Mouse (Mus musculus): ENCODE results near the gene Rrnad1. TPM values are rescaled to one million over a fixed set of nuclear protein-coding genes. Genes with fewer than 3 reads are reported as not detected.
"Not testable (repeated sequence)": the region's sequence is repeated elsewhere in the genome, so short reads cannot be mapped to it uniquely, and the experiment has no call there.

Rrnad1 gene
- total RNA-seq, 2 experiments from 2014 or later, result 4.8 to 5.2 TPM

DNA sequence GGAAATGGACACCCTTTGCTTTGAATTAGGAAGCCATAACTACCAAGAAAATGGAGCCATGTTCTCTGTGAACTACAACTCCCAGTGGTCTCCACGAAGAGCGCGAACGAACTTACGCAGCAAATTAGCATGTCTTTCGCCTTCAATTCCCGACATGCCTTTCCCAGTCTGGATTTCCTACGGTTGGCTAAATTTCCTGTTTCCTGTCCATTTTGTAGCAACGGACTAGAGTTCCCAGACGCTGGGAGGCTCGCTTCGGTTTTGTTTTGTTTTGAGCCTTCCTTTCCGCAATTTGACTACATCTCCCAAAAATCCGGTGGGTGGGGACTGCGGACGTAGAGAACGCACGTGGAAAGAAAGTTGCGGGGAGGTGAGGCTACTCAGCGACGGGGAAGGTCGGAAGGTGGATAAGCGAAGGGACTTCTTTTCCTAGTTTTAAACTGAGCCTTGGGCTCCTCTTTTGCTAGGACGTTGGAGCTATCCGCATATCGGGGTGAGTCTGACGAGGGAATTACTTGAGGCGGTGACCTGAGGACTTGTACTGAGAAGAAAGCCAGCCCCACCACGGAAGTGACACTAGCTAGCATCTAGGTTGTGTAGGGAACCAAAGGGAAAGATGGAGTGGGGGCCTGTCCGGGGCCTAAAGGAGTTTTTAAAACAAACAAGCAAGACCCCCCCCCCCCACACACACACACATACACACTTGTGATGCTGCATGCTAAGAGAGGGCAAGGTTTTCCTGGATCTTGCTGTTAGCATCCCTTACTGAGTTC lies 11.0 kb downstream of the Rrnad1 start, which contains the start of gene Mrpl24:
Gene Mrpl24 (plus strand): TSS at position 171 of the 773 bp plus-strand sequence.
- intact Hi-C loops (cut with DNase I), result loop anchor here (1.0 kb wide), 1 partner anchor 34 kb away; the partner anchor contains the start of gene Prcc
- peak; percentile 70 to 74 for DNase-seq

DNA sequence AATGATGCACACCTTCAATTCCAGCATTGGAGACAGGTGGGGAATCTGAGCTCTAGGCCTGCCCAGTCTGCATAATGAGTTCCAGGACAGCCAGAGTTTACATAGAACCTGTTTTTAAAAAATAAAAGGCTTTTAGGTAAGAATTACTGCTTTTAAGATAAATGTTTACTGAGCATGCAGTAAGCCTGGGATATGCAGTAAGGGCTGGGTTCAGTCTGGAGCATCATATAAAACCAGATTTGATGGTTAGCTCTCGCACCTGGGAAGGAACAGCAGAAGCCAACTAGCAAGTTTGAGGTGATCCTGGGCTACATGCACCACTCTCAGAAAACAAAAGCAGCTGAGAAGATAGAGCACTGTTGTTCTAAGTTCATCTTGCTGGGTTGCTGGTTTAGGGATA lies 12.0 kb downstream of the Rrnad1 start:
- intact Hi-C loops (cut with DNase I), result no loop called here
- DNase-seq, result no peak

- no peak for DNase-seq
- intact Hi-C loops (cut with DNase I), result no loop called here
Measured at GRCm38 (mm10) chr3:87916990-87917389, 13.5 kb downstream of the Rrnad1 start.

- intact Hi-C loops (cut with DNase I), result no loop called here
- no peak for DNase-seq
Measured at GRCm38 (mm10) chr3:87913891-87914290, 16.6 kb downstream of the Rrnad1 start.

- DNase-seq, result no peak
- intact Hi-C loops (cut with DNase I), result no loop called here
Measured at GRCm38 (mm10) chr3:87913491-87913890, 17.0 kb downstream of the Rrnad1 start.

- intact Hi-C loops (cut with DNase I), result no loop called here
- DNase-seq, result peak; percentile 76 to 83
Measured at GRCm38 (mm10) chr3:87910573-87911141, 19.9 kb downstream of the Rrnad1 start.

- intact Hi-C loops (cut with DNase I), result no loop called here
- no peak for DNase-seq
Measured at GRCm38 (mm10) chr3:87909874-87910273, 20.6 kb downstream of the Rrnad1 start.

- intact Hi-C loops (cut with DNase I), result no loop called here
- DNase-seq, result no peak
Measured at GRCm38 (mm10) chr3:87909381-87909780, 21.1 kb downstream of the Rrnad1 start.

DNA sequence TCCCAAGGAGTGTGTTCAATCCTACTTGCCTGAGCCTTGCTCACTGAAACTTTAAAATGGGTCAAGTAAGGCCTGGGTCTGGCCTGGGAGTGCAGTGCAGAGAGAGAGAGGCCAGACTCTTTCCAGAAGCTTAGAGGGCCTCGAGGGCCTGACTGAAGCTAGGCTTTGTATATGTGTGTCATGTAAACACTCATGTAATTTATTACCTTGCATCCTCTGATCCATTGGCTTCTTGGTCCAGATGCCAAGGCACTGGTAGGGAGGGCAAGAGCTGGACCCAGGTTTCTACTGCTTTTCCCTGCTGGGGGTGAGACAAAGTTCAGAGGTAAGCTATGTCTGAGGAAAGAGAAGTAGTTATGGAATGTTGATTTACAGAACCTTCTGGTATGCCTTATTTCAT lies 22.6 kb downstream of the Rrnad1 start:
- intact Hi-C loops (cut with DNase I), result no loop called here
- no peak for DNase-seq

DNA sequence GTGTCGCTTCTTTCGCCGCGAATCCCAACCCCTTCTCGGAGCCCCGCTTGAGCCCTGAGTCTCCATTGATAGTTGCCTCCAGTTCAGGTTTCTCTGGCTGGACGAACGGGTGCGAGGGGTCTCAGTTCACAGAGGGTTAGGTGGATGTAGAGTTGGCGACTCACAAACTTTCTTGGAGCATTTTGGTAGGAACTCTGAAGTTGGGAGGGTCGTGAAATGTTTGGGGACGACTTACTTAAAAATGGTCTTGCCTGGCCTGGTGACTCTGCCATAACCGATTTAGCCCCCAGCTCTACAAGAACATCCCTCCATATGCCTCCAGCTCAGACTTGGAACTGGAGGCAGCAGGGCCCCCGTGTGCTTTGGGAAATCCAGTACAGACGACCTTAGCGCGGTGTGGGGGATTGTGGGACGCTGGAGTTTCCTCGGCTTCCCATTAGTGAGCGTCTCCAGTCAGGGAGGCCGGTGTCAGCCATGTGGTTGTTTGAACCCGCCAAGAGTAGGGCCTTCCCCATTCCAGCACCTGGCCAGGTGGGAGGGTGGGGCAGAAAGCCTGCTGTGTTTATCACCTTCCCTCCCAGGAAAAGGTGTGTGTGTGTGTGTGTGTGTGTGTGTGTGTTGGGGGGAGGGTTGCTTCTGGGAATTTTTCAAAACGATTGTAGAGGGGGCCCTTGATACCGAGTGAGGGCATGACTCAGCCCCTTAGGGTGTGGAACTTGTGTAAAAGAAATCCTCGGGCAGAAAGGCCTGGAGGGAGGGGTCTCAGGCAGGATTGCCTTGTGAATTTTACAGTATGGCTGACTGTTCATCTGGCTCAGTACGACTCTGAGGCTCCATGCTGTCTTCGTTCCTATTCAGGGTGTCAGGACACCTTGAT lies 23.3 kb downstream of the Rrnad1 start:
- intact Hi-C loops (cut with DNase I), result no loop called here
- DNase-seq, result peak in 1 of 2 experiments; percentile 33

- DNase-seq, result peak; percentile 65 to 82
- intact Hi-C loops (cut with DNase I), result no loop called here
Measured at GRCm38 (mm10) chr3:87906601-87906980, 23.9 kb downstream of the Rrnad1 start.

DNA sequence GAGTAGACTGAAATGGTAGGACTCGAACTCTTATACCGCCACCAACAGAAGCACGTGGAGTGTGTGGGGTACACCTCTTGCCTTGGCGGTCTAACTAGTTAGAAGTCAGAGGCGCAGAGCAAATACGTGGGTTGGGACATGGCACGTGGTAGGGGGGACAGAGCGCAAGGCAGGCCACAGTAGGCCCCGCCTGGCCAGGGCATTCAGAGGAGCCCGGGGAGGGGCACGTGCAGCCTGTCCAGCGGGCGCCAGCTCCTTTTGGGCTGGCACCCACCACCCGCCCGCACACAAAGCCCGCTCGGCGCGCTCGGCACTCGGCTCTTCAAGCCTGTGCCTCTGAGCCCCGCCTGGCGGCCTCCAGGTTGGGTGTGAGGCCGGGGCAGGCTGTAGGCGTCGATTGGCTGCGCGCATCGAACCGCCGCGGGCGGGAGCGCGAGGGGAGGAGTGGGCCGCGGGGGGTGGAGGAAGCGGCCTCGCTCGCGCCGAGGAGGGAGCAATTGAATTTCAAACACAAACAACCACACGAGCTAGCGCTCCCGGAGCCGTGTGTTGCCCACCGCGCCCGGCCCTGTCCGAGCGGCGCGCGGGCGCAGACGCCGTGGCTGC lies 24.5 kb downstream of the Rrnad1 start, which contains the start of gene Hdgf:
Gene Hdgf (plus strand): TSS at position 442 of the 606 bp plus-strand sequence.
- intact Hi-C loops (cut with DNase I), result loop anchor here (1.0 kb wide), 1 partner anchor 20 kb away; no protein-coding TSS in a partner anchor
- DNase-seq, result peak; percentile 89 to 93

GRCm38 (mm10) chr3:87903821-87904220 lies 26.7 kb downstream of the Rrnad1 start:
- intact Hi-C loops (cut with DNase I), result no loop called here

DNA sequence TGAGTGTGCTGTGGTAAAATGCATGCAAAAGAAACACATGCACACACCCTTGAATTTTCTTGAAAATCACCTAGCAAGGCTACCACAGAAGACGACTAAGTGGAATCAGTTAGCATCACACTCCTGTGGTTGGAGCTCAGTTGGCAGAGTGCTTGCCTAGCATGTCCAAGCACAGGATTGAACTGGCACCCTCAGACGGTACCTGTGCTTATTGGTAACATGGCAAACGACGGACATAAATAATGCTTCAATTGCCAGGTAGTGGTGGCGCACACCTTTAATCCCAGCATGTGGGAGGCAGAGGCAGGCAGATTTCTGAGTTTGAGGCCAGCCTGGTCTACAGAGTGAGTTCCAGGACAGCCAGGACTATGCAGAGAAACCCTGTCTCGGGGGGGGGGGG lies 28.6 kb downstream of the Rrnad1 start:
- intact Hi-C loops (cut with DNase I); DNase-seq: not testable (repeated sequence)

More at GRCm38 (mm10) chr3:87903821-87904220, 26.7 kb downstream of the Rrnad1 start:
- no peak for DNase-seq

- DNase-seq, result no peak
- intact Hi-C loops (cut with DNase I), result no loop called here
Measured at GRCm38 (mm10) chr3:87901036-87901624, 29.4 kb downstream of the Rrnad1 start.

DNA sequence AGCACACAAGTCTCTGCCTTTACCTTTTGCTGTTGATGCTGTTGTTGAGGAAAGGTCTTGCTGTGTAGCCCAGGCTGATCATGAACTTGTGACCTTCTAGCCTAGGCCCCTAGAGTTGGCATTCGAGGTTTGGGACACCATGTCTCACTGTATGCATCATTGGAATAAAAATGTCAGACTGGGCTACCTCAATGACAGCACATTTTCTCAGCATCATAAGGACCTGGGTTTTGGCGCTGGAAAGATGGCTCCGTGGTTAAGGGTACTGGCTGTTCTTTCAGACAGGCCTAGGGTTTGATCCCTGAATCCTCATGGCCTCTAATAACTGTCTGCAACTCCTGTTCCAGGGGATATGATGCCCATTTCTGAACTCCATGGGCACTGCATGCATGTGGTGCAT lies 30.7 kb downstream of the Rrnad1 start:
- DNase-seq, result no peak
- intact Hi-C loops (cut with DNase I), result no loop called here

GRCm38 (mm10) chr3:87899266-87899665 lies 31.3 kb downstream of the Rrnad1 start:
- intact Hi-C loops (cut with DNase I), result no loop called here
- DNase-seq, result no peak

DNA sequence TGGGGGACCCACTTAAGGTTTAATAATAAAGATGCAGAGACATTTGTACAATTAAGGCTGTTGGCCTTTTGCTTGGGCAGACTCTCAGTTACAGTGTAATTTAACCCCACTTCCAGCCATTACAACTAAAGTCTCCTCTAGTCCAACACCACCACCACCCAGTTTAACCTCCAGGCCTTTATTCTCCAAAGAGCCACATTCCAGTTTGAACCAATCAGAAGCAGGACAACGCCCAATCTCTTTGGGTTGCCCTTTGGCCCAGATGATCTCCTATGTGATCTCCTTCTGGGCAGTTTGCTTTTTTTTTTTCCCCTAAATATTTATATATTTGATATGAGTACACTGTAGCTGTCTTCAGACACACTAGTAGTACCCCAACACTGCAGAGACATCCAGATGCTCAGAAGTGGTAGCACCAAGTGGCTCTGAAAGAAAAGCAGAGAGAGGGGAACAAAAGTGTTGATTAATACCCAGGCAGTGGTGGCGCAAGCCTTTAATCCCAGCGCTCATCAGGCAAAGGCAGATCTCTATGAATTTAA lies 37.1 kb downstream of the Rrnad1 start:
- intact Hi-C loops (cut with DNase I), result no loop called here
- no peak for DNase-seq

GRCm38 (mm10) chr3:87891481-87891880 lies 39.0 kb downstream of the Rrnad1 start:
- no peak for DNase-seq
- intact Hi-C loops (cut with DNase I), result no loop called here

GRCm38 (mm10) chr3:87887400-87887799 lies 43.1 kb downstream of the Rrnad1 start:
- not testable (repeated sequence) for DNase-seq
- intact Hi-C loops (cut with DNase I), result loop anchor here (2.0 kb wide), 1 partner anchor 43 kb away; the partner anchor contains the start of genes Isg20l2 and Rrnad1

All from heart, postnatal 36 days (tissue).